Mouse (Mus musculus) intestine, postnatal 0 days (tissue): ENCODE results near the gene Nek3. TPM values are rescaled to one million over a fixed set of nuclear protein-coding genes. Genes with fewer than 3 reads are reported as not detected.
A peak's percentile ranks its signal among the peaks of the same experiment; 100 is the strongest.

Experiments used
- ATAC-seq: fragments of 200-750 bp; cut with Nextera tagmentation; 2 replicates; pipeline ENCODE4 v1.8.0; 2017; ENCODE audit warnings: mild to moderate bottlenecking, moderate TSS enrichment, moderate library complexity
- H3K27ac ChIP-seq: fragments of 300-500 bp; sonication (generic); 2 replicates; pipeline ENCODE4 v1.5.1; 2014; ENCODE audit warnings: mild to moderate bottlenecking, low read depth, low read length, moderate library complexity
- H3K27me3 ChIP-seq: fragments of 300-500 bp; sonication (generic); replicated peaks from 2 replicates; pipeline ENCODE4 v1.6.1; 2014; ENCODE audit warnings: low read length, mixed read lengths; ENCODE audit not compliant: control insufficient read depth, insufficient read depth
- H3K36me3 ChIP-seq: fragments of 300-500 bp; sonication (generic); 2 replicates; pipeline ENCODE4 v1.6.1; 2014; ENCODE audit warnings: mild to moderate bottlenecking, moderate library complexity; ENCODE audit not compliant: control insufficient read depth, insufficient read depth
- H3K4me1 ChIP-seq: fragments of 300-500 bp; sonication (generic); replicated peaks from 2 replicates; pipeline ENCODE4 v1.6.1; 2014; ENCODE audit warnings: antibody characterized with exemption, low read length, mixed read lengths; ENCODE audit not compliant: control insufficient read depth, insufficient read depth
- H3K4me2 ChIP-seq: fragments of 300-500 bp; sonication (generic); replicated peaks from 2 replicates; pipeline ENCODE4 v1.6.1; 2014; ENCODE audit warnings: low read depth, mild to moderate bottlenecking, moderate library complexity
- H3K4me3 ChIP-seq: fragments of 300-500 bp; sonication (generic); 2 replicates; pipeline ENCODE4 v1.5.1; 2014; ENCODE audit warnings: low read depth, low read length
- H3K9ac ChIP-seq: fragments of 300-500 bp; sonication (generic); 2 replicates; pipeline ENCODE4 v1.6.1; 2014; ENCODE audit warnings: mild to moderate bottlenecking, low read depth, low read length
- H3K9me3 ChIP-seq: fragments of 300-500 bp; sonication (generic); 2 replicates; pipeline ENCODE4 v1.6.1; 2016; ENCODE audit warnings: mixed run types; ENCODE audit not compliant: control insufficient read depth
- CTCF ChIP-seq: sonication (generic); IDR thresholded peaks from 2 replicates; pipeline ENCODE4 v1.5.1; 2016; ENCODE audit warnings: low read depth, mild to moderate bottlenecking, control low read depth, antibody characterized with exemption, moderate library complexity
- WGBS: fragments of 180-500 bp; shearing (Covaris S2); extraction: QIAGEN DNeasy Blood & Tissue Kit; methylation state at CpG from one replicate; pipeline ENCODE4 v1.1.7; 2014; 5-methylcytosine and 5-hydroxymethylcytosine counted together
- polyA plus RNA-seq: library from polyadenylated mRNA; unstranded; fragments of >200 nt; fragmentation: Nextera tagmentation; extraction: Ambion mirVana; gene quantifications from 2 replicates; pipeline ENCODE4 v1.2.1, GENCODE M21; 2015

Nek3 gene
- polyA plus RNA-seq, 1 experiment from 2014 or later = 5.2 TPM

- WGBS = 82% methylated on average over 5 of the region's 5 CpGs
- no peaks in the 10 kb centered on the region for H3K4me1 ChIP-seq
- H3K9me3 ChIP-seq = no peaks in the 10 kb centered on the region
- no peak for TF ChIP-seq CTCF
- H3K4me3 ChIP-seq = no peak overlapping the region
- H3K27ac ChIP-seq = no peak overlapping the region
- no peak overlapping the region for H3K4me2 ChIP-seq
- no peak for ATAC-seq
- no peak overlapping the region for H3K9ac ChIP-seq
- H3K27me3 ChIP-seq = no peaks in the 10 kb centered on the region
- H3K36me3 ChIP-seq = no peaks in the 10 kb centered on the region
Measured at GRCm38 (mm10) chr8:22134750-22135135, 31.5 kb downstream of the Nek3 start.

GRCm38 (mm10) chr8:22134078-22134749 is 32.0 kb downstream of the Nek3 start:
- H3K27ac ChIP-seq = no peak overlapping the region
- H3K9ac ChIP-seq = no peak overlapping the region
- H3K27me3 ChIP-seq = no peaks in the 10 kb centered on the region
- H3K4me1 ChIP-seq = no peaks in the 10 kb centered on the region
- WGBS = 94% methylated on average over 7 of the region's 7 CpGs
- no peak for ATAC-seq
- no peak for TF ChIP-seq CTCF
- H3K36me3 ChIP-seq = 0 out of 2 replicates have a peak, but pooled peaks cover 2% of the 10 kb centered on the region
- H3K4me3 ChIP-seq = no peak overlapping the region
- H3K4me2 ChIP-seq = no peak overlapping the region
- H3K9me3 ChIP-seq = no peaks in the 10 kb centered on the region

DNA sequence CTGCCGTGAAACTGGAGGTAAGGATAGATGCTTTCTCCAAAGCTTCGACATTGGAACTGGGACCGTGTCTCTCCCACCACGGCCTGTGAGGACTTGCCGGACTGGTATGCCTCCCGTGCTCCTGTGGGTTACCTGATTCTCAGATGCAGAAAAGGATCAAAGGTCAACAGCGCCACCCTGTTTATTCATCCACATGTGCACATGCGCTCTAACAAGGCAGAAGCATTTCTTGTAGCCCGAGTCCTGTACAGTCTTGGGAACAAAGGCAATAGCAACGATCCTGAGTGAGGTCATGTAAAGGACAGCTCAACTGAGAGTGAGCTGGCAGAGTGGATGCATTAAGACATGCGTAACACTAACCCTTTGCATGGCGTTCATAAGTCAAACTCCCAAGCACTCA is 34.2 kb downstream of the Nek3 start:
- 51% methylated on average over 12 of the region's 12 CpGs for WGBS
- H3K27ac ChIP-seq = no peak overlapping the region

DNA sequence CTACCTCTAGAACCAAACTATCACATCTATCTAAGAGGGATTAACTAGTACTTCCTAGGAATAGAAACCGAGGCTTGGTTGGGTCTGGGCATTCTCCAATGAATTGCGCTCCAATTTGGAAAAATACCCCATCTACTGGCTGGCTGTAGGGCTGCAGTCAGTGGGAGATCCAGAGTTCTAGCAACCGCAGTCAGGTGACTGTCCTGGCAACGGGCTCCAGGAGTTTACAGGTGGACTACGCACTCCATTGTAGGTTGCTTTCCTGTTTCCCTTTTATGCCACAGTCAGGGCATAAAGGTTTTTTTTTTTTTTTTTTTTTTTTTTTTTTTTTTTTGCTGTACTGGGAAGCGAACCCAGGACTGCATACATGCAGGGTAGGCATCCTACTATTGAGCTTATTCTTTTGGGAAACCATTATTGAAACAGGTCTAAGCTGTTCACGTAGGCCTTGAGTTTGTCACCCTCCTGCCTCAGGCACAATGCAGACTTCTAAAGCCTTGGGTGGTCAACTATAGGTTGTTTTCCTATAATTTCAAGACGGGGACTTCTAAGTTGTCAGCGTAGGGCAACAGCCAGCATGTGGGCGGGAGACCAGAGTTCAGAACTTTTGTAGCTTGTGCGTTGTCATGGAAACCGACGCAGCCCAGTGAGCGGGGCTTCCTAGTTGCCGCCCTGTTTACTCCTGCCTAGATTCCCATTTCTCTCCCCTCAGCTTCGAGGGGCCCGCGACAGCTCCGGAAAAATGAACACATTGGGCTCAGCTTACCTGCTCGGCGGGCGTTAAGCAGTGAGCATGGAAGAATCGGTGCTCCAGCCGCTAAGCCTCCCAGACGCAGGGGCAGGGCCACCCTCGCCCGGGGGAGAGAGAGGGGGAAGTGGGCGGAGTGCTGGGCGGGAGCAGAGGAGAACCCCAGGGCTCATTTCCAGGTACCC is 41.7 kb downstream of the Nek3 start, which contains the start of gene Nek5:
TSS of gene Nek5 (minus strand) at position 834 of the 933 bp plus-strand sequence.
- Histone ChIP-seq H3K9ac (peak within 1 kb of the TSS; percentile 37), H3K4me2 (peak within 1 kb of the TSS; percentile 92), H3K27me3 (no peaks in the 10 kb centered on the region), H3K4me1 (no peaks in the 10 kb centered on the region), H3K36me3 (peaks cover 4% of the 10 kb centered on the region; the same call in 1 of the 2 replicates), H3K27ac (no peak within 1 kb of the TSS), H3K9me3 (no peaks in the 10 kb centered on the region), H3K4me3 (peak within 1 kb of the TSS; percentile 51)
- ATAC-seq = peak; percentile 92
- TF ChIP-seq CTCF = peak; percentile 75
- WGBS = under 1% methylated on average over 29 of the region's 29 CpGs

More for the DNA sequence above, 34.2 kb downstream of the Nek3 start:
- Histone ChIP-seq H3K36me3 (peaks cover 4% of the 10 kb centered on the region; the same call in 1 of the 2 replicates), H3K4me1 (no peaks in the 10 kb centered on the region), H3K4me2 (no peak overlapping the region), H3K4me3 (no peak overlapping the region), H3K27me3 (no peaks in the 10 kb centered on the region), H3K9me3 (no peaks in the 10 kb centered on the region), H3K9ac (no peak overlapping the region)
- TF ChIP-seq CTCF = peak; percentile 32
- peak; percentile 69 for ATAC-seq

- Histone ChIP-seq H3K9ac (no peak overlapping the region), H3K27ac (no peak overlapping the region), H3K4me3 (no peak overlapping the region), H3K27me3 (no peaks in the 10 kb centered on the region), H3K9me3 (no peaks in the 10 kb centered on the region), H3K4me2 (no peak overlapping the region), H3K36me3 (no peaks in the 10 kb centered on the region), H3K4me1 (no peaks in the 10 kb centered on the region)
- TF ChIP-seq CTCF = no peak
- ATAC-seq = no peak
- WGBS = 73% methylated on average over 4 of the region's 4 CpGs
Measured at GRCm38 (mm10) chr8:22107020-22107419, 59.2 kb downstream of the Nek3 start.

- no peak overlapping the region for H3K4me2 ChIP-seq
- no peaks in the 10 kb centered on the region for H3K4me1 ChIP-seq
- H3K36me3 ChIP-seq = no peaks in the 10 kb centered on the region
- H3K4me3 ChIP-seq = no peak overlapping the region
- TF ChIP-seq CTCF = peak; percentile 63
- 36% methylated on average over 8 of the region's 8 CpGs for WGBS
- no peaks in the 10 kb centered on the region for H3K9me3 ChIP-seq
- H3K27me3 ChIP-seq = no peaks in the 10 kb centered on the region
- no peak overlapping the region for H3K27ac ChIP-seq
- ATAC-seq = no peak
- H3K9ac ChIP-seq = no peak overlapping the region
Measured at GRCm38 (mm10) chr8:22091568-22091967, 74.7 kb downstream of the Nek3 start.
